Mouse (Mus musculus): ENCODE results near the gene Pear1. TPM values are rescaled to one million over a fixed set of nuclear protein-coding genes. Genes with fewer than 3 reads are reported as not detected.

Pear1 gene
- total RNA-seq, 2 experiments from 2014 or later, result 4.8 to 8.3 TPM

- no peak for DNase-seq
- intact Hi-C loops (cut with DNase I), result no loop called here
Measured at GRCm38 (mm10) chr3:87812873-87813272, 11.2 kb downstream of the Pear1 start.

GRCm38 (mm10) chr3:87812413-87812812, 11.7 kb downstream of the Pear1 start:
- no peak for DNase-seq
- intact Hi-C loops (cut with DNase I), result no loop called here

- intact Hi-C loops (cut with DNase I), result no loop called here
- no peak for DNase-seq
Measured at GRCm38 (mm10) chr3:87811297-87811696, 12.8 kb downstream of the Pear1 start.

DNA sequence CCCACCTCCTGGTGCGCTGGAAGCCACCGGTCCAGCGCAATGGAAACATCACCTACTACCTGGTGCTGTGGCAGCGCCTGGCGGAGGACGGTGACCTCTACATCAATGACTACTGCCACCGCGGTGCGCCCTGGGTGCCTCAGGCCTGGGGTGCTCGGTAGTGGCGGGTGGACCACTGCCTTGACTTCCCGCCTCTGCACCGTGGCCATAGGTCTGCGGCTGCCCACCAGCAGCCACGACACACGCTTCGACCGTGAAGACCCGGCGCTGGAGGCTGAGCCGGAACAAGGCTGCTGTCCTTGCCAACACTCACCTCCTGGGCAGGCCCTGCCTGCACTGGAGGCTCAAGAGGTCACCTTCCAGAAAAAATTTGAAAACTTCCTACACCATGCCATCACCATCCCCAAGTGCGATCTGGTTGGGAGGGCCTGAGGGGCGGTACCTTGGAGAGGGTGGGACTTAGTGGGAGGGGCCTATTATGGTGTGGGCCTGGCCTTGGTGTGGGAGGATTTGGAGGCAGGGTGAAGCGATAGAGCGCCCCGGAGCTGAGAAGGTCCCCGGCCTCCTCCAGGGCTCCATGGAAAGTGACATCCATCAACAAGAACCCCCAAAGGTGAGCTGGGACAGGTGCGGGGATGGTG, 14.7 kb downstream of the Pear1 start:
- no peak for DNase-seq
- intact Hi-C loops (cut with DNase I), result no loop called here

- intact Hi-C loops (cut with DNase I), result no loop called here
- DNase-seq, result no peak
Measured at GRCm38 (mm10) chr3:87804038-87804677, 19.9 kb downstream of the Pear1 start.

GRCm38 (mm10) chr3:87801681-87802080, 22.4 kb downstream of the Pear1 start:
- no peak for DNase-seq
- intact Hi-C loops (cut with DNase I), result no loop called here

- peak; percentile 28 to 37 for DNase-seq
Measured at GRCm38 (mm10) chr3:87796736-87797334, 27.3 kb downstream of the Pear1 start, which contains the start of gene Insrr. TSS of gene Insrr (plus strand) at chr3:87796951.

DNA sequence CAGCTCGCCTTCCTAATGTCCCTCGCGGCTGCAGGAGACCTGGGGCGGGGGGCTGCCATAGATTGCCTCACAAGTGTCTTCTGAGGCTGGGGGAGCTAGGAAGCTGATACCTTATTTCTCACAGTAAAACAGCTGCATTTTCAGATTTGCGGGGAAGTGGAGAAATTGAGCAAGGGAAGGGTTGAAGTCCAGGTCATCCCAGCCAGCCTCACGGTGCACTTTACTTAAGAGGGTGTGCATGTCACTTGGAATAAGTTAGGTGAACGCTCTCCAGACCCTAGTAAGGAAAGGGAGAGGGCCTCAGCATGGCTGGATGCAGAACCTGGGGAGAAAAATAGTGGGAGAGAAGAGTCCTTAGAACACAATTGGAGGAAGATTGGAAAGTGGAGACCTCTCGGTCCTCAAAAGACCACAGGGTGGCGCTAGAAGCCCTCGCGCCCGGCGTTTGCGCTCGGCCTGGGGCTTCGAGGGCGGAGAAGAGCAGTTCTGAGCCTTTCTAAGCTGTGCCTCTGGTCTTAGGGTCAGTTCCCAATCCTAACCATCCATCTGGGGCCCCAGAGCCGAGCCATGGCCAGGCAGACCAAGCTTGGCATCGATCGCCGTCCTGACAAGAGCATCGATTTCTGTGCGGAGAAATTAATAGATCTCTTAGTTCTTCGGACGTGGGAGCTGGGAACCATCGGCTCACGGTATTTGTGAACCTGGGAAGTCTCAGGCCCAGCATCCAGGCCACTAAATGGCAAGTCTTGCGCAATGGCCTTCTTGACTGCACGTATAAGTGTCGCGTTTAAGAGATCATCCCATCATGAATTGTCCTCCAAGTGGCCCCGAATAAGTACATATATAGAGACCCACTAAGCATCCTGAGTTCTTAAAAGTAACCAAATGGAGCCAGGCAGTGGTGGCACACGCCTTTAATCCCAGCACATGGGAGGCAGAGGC, 28.5 kb downstream of the Pear1 start:
- DNase-seq, result peak; percentile 34 to 48
- intact Hi-C loops (cut with DNase I), result loop anchor here (1.0 kb wide), 2 partner anchors 20 to 23 kb away; no protein-coding TSS in a partner anchor

More at GRCm38 (mm10) chr3:87796736-87797334, 27.3 kb downstream of the Pear1 start, which contains the start of gene Insrr:
- intact Hi-C loops (cut with DNase I), result loop anchor here (1.0 kb wide), 1 partner anchor 18 kb away; no protein-coding TSS in a partner anchor

GRCm38 (mm10) chr3:87794922-87795325, 29.2 kb downstream of the Pear1 start, which contains the start of gene Ntrk1:
TSS of gene Ntrk1 (minus strand) at chr3:87795162.
- intact Hi-C loops (cut with DNase I), result loop anchor here (1.0 kb wide), 1 partner anchor 23 kb away; no protein-coding TSS in a partner anchor
- no peak for DNase-seq

- intact Hi-C loops (cut with DNase I), result no loop called here
Measured at GRCm38 (mm10) chr3:87789768-87790167, 34.3 kb downstream of the Pear1 start.

GRCm38 (mm10) chr3:87789248-87789647, 34.9 kb downstream of the Pear1 start:
- intact Hi-C loops (cut with DNase I), result no loop called here
- no peak for DNase-seq

More at GRCm38 (mm10) chr3:87789768-87790167, 34.3 kb downstream of the Pear1 start:
- DNase-seq, result no peak

- intact Hi-C loops (cut with DNase I), result no loop called here
- no peak for DNase-seq
Measured at GRCm38 (mm10) chr3:87785626-87786214, 38.4 kb downstream of the Pear1 start.

GRCm38 (mm10) chr3:87785156-87785555, 39.0 kb downstream of the Pear1 start:
- intact Hi-C loops (cut with DNase I), result no loop called here
- DNase-seq, result no peak

- DNase-seq, result no peak
- intact Hi-C loops (cut with DNase I), result no loop called here
Measured at GRCm38 (mm10) chr3:87783282-87784023, 40.7 kb downstream of the Pear1 start.

GRCm38 (mm10) chr3:87779086-87779485, 45.0 kb downstream of the Pear1 start:
- intact Hi-C loops (cut with DNase I), result no loop called here
- DNase-seq, result no peak

- intact Hi-C loops (cut with DNase I), result no loop called here
- DNase-seq, result no peak
Measured at GRCm38 (mm10) chr3:87778283-87778682, 45.8 kb downstream of the Pear1 start.

DNA sequence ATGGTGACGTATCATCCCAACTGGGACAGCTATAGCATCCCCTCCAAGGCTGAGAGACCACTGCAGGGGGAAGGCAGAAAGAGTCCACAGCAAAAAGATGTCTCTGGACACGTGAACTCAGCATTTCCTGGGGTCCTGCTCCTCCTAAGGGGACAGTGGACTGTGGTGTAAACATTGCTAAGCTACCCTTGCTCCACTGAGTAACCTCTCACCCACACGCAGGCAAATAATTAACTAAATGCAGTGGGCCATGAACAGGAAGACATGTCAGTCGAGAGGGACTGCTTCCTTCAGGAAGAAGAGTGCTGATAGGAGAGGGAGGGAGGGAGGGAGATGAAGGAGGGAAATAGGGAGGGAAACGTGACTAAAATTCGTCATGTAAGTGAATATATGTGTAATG, 53.0 kb downstream of the Pear1 start:
- intact Hi-C loops (cut with DNase I), result loop anchor here (2.0 to 5.0 kb wide), 2 partner anchors 46 to 86 kb away; no protein-coding TSS in a partner anchor
- DNase-seq, result no peak

- intact Hi-C loops (cut with DNase I), result loop anchor here (2.0 to 5.0 kb wide), 2 partner anchors 47 to 87 kb away; no protein-coding TSS in a partner anchor
- DNase-seq, result no peak
Measured at GRCm38 (mm10) chr3:87770280-87770679, 53.8 kb downstream of the Pear1 start.

- DNase-seq, result no peak
- intact Hi-C loops (cut with DNase I), result loop anchor here (2.0 kb wide), 1 partner anchor 21 kb away; the partner anchor contains the start of gene Lrrc71
Measured at GRCm38 (mm10) chr3:87769506-87769905, 54.6 kb downstream of the Pear1 start.

Measured in gastrocnemius, postnatal 36 days (tissue).